10 mouse cellular contexts compared by ENCODE assay signal in genomic region chr16:9836542-9836941, GRCm38 (mm10).
DNase-seq lines count a peak whose midpoint lies in the region; ATAC-seq and TF ChIP-seq lines count a peak whose summit lies in the region.
"Had no signal": no experiment of that assay in that cellular context is flagged by ENCODE, and none has a peak within 500 bp of the region (broad histone marks: within the 10 kb centered on the region; RNA-seq: fewer than 3 reads in every experiment).

No protein-coding gene starts in this region.

- H3K27me3 ChIP-seq in liver, adult 2 months (ENCODE audit: control insufficient read depth, insufficient read depth, low read length) = no peaks in the 10 kb centered on the region
- H3K27me3 ChIP-seq in liver, embryonic 12.5 days (replicated peaks) = no peaks in the 10 kb centered on the region
- H3K27me3 ChIP-seq in limb, embryonic 14.5 days (ENCODE audit: control insufficient read depth, insufficient read depth, low read length) = no peaks in the 10 kb centered on the region
- H3K27me3 ChIP-seq in forebrain, embryonic 15.5 days = no peaks in the 10 kb centered on the region
- H3K27me3 ChIP-seq: forebrain, embryonic 12.5 days had no signal

- H3K4me1 ChIP-seq in liver, adult 2 months (ENCODE audit: control insufficient read depth, insufficient read depth, low read length) = no peaks in the 10 kb centered on the region
- no peaks in the 10 kb centered on the region for H3K4me1 ChIP-seq in liver, embryonic 12.5 days
- H3K4me1 ChIP-seq in limb, embryonic 14.5 days (ENCODE audit: control insufficient read depth, insufficient read depth, low read length) = no peaks in the 10 kb centered on the region
- H3K4me1 ChIP-seq in forebrain, embryonic 15.5 days = no peaks in the 10 kb centered on the region
- H3K4me1 ChIP-seq: forebrain, embryonic 12.5 days had no signal

- H3K27ac ChIP-seq in liver, adult 2 months (replicated peaks; ENCODE audit: insufficient read depth, low read depth, low read length) = no peak overlapping the region
- no peak overlapping the region for H3K27ac ChIP-seq in liver, embryonic 12.5 days
- no peak overlapping the region for H3K27ac ChIP-seq in limb, embryonic 14.5 days (replicated peaks; ENCODE audit: low read depth, low read length)
- H3K27ac ChIP-seq in forebrain, embryonic 15.5 days (replicated peaks) = no peak overlapping the region
- H3K27ac ChIP-seq: forebrain, embryonic 12.5 days had no signal

- no peaks in the 10 kb centered on the region for H3K79me2 ChIP-seq in liver, adult 2 months (ENCODE audit: control insufficient read depth, insufficient read depth, low read length)

- TF ChIP-seq POLR2A in liver, adult 2 months (IDR thresholded peaks at IDR 0.05; ENCODE audit: extremely low read depth, insufficient read depth, low read length) = no peak
- TF ChIP-seq POLR2A in limb, embryonic 14.5 days (IDR thresholded peaks at IDR 0.05; ENCODE audit: borderline replicate concordance, extremely low read depth, insufficient read depth, insufficient read length) = no peak

- H3K9ac ChIP-seq in liver, adult 2 months (ENCODE audit: low read depth, low read length) = no peak overlapping the region
- no peak overlapping the region for H3K9ac ChIP-seq in liver, embryonic 12.5 days
- H3K9ac ChIP-seq in limb, embryonic 14.5 days (ENCODE audit: low read depth, low read length, severe bottlenecking) = no peak overlapping the region
- no peak overlapping the region for H3K9ac ChIP-seq in forebrain, embryonic 15.5 days (replicated peaks)
- H3K9ac ChIP-seq: forebrain, embryonic 12.5 days had no signal

- no peak for ATAC-seq in liver, embryonic 12.5 days
- ATAC-seq in limb, embryonic 14.5 days (ENCODE audit: low FRiP score, low read depth) = no peak
- ATAC-seq in forebrain, embryonic 15.5 days (replicated peaks) = no peak

- no peak for TF ChIP-seq CTCF in liver, adult 2 months (IDR thresholded peaks at IDR 0.05; ENCODE audit: low read depth, low read length)

- H3K36me3 ChIP-seq in liver, adult 2 months (ENCODE audit: control insufficient read depth, insufficient read depth, low read length) = no peaks in the 10 kb centered on the region
- no peaks in the 10 kb centered on the region for H3K36me3 ChIP-seq in liver, embryonic 12.5 days
- no peaks in the 10 kb centered on the region for H3K36me3 ChIP-seq in limb, embryonic 14.5 days (ENCODE audit: control insufficient read depth, insufficient read depth, low read length)
- H3K36me3 ChIP-seq in forebrain, embryonic 15.5 days = no peaks in the 10 kb centered on the region
- H3K36me3 ChIP-seq: forebrain, embryonic 12.5 days had no signal

- WGBS in liver, adult 2 months = 42% methylated on average over 8 of the region's 8 CpGs
- WGBS in liver, embryonic 12.5 days (ENCODE audit: insufficient replicate concordance) = 39% methylated on average over 8 of the region's 8 CpGs
- 34% methylated on average over 8 of the region's 8 CpGs for WGBS in limb, embryonic 14.5 days
- WGBS in forebrain, embryonic 15.5 days = 44% methylated on average over 8 of the region's 8 CpGs

- DNase-seq in adrenal gland, postnatal 10 days = peak; percentile 53
- no peak for DNase-seq in adrenal gland, postnatal 4 days (ENCODE audit: low spot score in 2 of 2)
- peak; percentile 4 for DNase-seq in liver, adult 2 months (ENCODE audit: extremely low read depth, low read depth, low spot score)
- DNase-seq in adrenal gland, postnatal 36 days = peak; percentile 15 to 27
- peak; percentile 55 for DNase-seq in limb, embryonic 14.5 days (ENCODE audit: low spot score)
- no peak for DNase-seq in yolk sac, embryonic 10.5 days (ENCODE audit: low spot score)
- DNase-seq: midbrain, embryonic 14.5 days had no signal

- no peak overlapping the region for H3K4me3 ChIP-seq in liver, adult 2 months (ENCODE audit: insufficient read depth, low read depth, low read length)
- no peak overlapping the region for H3K4me3 ChIP-seq in liver, embryonic 12.5 days
- no peak overlapping the region for H3K4me3 ChIP-seq in limb, embryonic 14.5 days (replicated peaks; ENCODE audit: low read length)
- no peak overlapping the region for H3K4me3 ChIP-seq in forebrain, embryonic 15.5 days
- H3K4me3 ChIP-seq: forebrain, embryonic 12.5 days had no signal

- no peaks in the 10 kb centered on the region for H3K9me3 ChIP-seq in liver, embryonic 12.5 days (replicated peaks)
- H3K9me3 ChIP-seq in limb, embryonic 14.5 days (ENCODE audit: control insufficient read depth, low read length) = no peaks in the 10 kb centered on the region
- no peaks in the 10 kb centered on the region for H3K9me3 ChIP-seq in forebrain, embryonic 15.5 days
- H3K9me3 ChIP-seq: forebrain, embryonic 12.5 days had no signal

- H3K4me2 ChIP-seq in liver, embryonic 12.5 days = no peak overlapping the region
- H3K4me2 ChIP-seq in limb, embryonic 14.5 days (replicated peaks; ENCODE audit: low read depth, low read length, severe bottlenecking) = no peak overlapping the region
- no peak overlapping the region for H3K4me2 ChIP-seq in forebrain, embryonic 15.5 days (replicated peaks)
- H3K4me2 ChIP-seq: forebrain, embryonic 12.5 days had no signal

Comparison
In these comparisons a context has a peak if more than half of its experiments do, and no peak if none do; other contexts are left out.
1. DNase-seq: peak in adrenal gland, postnatal 10 days (single experiment), liver, adult 2 months (single experiment), adrenal gland, postnatal 36 days (2 of 2) and limb, embryonic 14.5 days (single experiment); none in adrenal gland, postnatal 4 days (0 of 2) and yolk sac, embryonic 10.5 days (single experiment).